Mouse (Mus musculus) brain, embryonic 14.5 days (tissue): ENCODE data around the gene Nod1. TPM values are rescaled to one million over a fixed set of nuclear protein-coding genes. Genes with fewer than 3 reads are reported as not detected.
A peak's percentile ranks its signal among the peaks of the same experiment; 100 is the strongest.

Experiments used
- DNase-seq: peaks from one replicate; pipeline ENCODE4 v3.0.0-alpha.2; 2011; ENCODE audit warnings: low read depth
- CTCF ChIP-seq: fragments of 200-500 bp; IDR thresholded peaks from 2 replicates; pipeline ENCODE4 v1.5.1; 2012; ENCODE audit warnings: inconsistent platforms, mild to moderate bottlenecking, moderate library complexity, borderline replicate concordance; ENCODE audit not compliant: insufficient read depth, insufficient read length; ENCODE audit errors: extremely low read depth
- POLR2A ChIP-seq: fragments of 200-500 bp; IDR thresholded peaks from 2 replicates; pipeline ENCODE4 v1.6.1; 2012; ENCODE audit warnings: mild to moderate bottlenecking, inconsistent platforms, borderline replicate concordance; ENCODE audit not compliant: poor library complexity, insufficient read depth, insufficient read length, severe bottlenecking; ENCODE audit errors: extremely low read depth
- polyA plus RNA-seq: library from polyadenylated mRNA; depleted of rRNA; stranded (reverse); fragments of >200 nt; gene quantifications from 2 replicates; pipeline ENCODE4 v1.2.3, GENCODE M21; 2012; rRNA removed

The Nod1 gene
- 3.3 and 3.9 TPM in 2 replicates for polyA plus RNA-seq

DNA sequence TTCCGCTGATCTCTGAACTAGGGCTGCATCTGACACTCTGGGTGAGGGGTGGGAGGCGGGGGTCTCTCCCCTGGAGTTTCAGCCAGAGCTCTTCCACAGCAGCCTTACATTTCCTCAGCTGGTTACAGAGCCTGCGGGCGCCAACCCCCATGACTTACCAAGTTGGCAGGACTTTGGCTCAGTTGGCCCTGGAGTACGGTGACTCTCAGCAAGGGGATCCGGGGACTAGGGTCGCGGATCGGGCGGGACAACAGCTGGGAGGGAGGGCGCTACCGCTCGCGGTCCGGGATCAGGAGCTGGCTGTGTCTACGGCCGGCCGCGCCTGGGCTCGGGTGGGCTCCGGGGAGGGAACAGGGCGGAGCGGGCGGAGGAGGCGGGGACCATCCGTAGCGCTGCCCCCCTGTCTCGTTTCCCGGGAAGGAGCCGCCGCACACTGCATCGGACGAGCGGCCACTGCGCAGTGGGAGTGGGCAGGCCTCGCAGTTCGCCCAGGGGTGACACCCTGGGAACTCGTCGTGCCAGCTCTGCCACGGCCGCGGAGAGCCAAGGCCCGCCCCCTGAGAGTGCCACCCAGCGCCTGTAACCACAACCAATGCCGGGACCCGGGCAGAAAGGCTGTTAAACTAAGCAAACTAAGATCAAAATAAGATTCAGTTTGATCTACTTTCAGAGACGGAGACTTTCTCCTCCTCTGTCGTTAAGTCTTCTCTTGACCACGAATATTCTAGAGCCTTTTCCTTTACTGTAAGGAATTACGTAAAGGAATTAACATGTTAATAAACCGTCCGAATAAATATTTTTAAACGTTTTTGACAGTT, at the start of gene Nod1:
Gene Nod1, minus strand, starts transcription at position 502 of the 818 bp plus-strand sequence.
- no peak for TF ChIP-seq POLR2A
- TF ChIP-seq CTCF: no peak
- peak; percentile 65 for DNase-seq

DNA sequence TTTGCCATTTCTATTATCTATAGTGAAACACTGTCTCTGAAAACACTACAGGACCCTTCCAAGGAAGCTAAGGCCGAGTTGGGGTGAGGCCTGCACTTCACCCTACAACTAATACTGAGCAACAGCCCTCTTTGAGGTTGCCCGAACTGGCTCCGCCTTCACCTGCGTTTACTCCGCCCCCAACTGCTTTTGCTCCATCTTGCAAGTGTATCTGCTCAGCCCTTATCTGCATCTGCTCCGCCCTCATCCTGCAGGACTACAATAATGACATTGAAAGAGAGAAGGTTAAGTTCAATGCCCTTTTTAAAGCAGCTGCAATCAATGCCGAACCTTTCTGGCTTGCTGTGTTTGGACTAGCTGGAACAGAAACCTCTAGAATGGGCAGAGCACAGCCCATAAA, 49.4 kb upstream of the Nod1 start:
- DNase-seq: no peak
- no peak for TF ChIP-seq POLR2A
- TF ChIP-seq CTCF: no peak

DNA sequence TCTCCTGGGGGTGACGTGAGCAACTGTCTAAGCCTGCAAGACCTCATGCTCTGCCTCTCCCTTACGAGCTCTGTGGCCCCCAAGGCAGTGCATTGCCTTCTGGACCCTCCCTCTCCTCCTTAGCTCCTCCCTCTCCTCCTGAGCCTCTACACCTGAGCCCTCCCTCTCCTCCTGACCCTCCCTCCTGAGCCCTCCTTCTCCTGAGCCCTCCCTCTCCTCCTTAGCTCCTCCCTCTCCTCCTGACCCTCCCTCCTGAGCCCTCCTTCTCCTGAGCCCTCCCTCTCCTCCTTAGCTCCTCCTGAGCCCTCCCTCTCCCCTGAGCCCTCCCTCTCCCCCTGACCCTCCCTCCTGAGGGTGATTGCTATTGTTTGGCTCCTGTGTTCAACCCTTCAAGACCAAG, 46.0 kb upstream of the Nod1 start:
- no peak for DNase-seq
- no peak for TF ChIP-seq POLR2A
- no peak for TF ChIP-seq CTCF

DNA sequence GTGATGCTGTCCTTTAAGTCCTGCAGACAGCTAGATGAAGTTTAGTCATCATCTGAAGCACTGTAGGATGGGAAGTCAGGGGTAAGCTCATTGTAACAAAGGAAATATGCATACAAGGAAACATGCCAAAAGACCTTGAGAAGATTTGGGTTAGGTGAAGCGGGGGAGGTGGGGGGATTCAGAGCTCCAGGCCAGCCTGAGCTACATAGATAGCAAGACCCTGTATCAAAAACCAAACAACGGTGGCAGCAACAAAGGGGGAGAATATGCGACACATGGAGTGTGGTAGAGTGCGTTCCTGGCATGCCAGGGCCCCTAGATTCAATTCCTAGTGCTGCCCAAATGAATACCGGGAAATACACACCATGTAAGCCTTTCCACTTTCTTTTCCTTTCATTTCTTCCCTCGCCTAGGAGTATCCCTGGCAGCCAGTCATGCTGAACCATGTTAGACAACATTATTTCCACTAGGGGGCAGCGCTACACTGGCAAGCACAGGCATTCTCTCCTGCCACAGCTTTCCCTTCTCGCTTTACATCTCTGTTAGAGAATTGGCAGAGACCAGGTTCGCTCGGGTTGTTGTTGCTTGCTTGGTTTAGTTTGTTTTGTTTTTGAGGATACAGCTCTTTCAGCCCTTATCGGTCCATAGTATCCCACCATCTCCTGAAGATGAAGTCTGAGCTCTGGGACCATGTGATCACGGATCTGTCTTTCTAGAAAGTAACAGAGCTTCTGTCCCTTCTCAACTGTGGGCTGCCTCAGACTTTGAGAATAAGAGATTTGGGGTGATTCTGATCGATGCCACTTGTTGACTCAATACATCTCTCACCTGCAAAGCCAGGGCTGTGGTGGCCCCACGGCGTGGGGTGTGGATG, 44.5 kb upstream of the Nod1 start:
- DNase-seq: peak; percentile 93
- peak; percentile 88 for TF ChIP-seq CTCF
- TF ChIP-seq POLR2A: no peak

DNA sequence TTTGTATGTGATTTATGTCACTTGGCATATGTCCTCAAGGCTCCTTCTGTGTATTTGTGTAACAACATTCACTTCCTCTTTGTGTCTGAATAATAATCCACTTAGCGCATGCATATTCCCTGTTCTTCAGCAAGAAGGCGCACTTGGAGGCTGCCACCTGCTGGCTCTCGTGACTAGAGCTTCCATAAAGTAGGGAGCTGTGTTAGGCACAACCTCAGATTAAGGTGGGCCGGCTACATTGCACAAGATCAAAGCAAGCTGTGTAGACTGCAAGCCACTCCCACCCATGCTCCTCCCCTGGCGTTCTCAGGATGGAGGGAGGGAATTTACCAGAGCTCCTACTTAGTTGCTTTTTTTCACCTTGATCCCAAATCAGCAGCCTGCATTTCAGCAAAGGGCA, 43.8 kb upstream of the Nod1 start:
- peak; percentile 78 for DNase-seq
- no peak for TF ChIP-seq POLR2A
- peak; percentile 57; the same call in 1 of the 2 replicates for TF ChIP-seq CTCF

DNA sequence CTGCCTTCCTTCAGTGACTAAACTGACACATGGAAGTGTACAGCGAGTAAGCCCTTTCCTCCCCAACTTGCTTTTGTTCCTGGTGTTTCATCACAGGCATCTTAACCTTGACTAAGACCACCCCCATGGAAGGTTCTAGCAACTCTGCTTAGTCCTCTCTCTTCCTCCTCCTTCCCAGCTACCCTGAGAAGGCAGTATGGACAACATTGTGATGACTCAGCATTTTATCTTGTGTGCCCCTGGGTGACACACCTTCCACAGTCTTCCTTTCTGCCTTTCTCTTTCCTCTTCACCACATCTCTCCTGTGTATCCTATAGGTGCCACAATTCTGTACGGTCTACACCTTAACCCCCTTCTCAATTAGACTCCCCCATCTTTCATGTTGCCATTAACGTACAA, 41.8 kb upstream of the Nod1 start:
- no peak for TF ChIP-seq CTCF
- no peak for TF ChIP-seq POLR2A
- no peak for DNase-seq

DNA sequence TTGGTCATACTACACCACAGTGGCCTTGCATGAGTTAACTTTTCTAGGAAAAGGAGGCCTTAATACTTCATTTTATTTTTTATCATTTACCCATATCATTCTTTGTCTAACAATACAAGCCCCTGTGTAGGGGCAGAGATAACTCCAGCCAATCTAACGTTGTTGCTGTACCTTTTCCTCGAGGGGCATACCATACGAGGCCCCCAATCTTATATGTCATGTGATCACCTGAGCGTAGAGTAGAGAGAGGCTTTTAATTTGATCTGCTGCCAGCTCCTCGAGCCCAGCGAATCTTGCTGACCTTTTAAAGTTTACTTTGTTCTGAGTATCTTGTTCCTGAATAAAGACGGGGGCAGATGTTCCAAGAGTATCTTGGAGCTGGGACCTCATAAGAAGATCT, 40.1 kb upstream of the Nod1 start:
- TF ChIP-seq POLR2A (no peak), CTCF (no peak)
- no peak for DNase-seq

DNA sequence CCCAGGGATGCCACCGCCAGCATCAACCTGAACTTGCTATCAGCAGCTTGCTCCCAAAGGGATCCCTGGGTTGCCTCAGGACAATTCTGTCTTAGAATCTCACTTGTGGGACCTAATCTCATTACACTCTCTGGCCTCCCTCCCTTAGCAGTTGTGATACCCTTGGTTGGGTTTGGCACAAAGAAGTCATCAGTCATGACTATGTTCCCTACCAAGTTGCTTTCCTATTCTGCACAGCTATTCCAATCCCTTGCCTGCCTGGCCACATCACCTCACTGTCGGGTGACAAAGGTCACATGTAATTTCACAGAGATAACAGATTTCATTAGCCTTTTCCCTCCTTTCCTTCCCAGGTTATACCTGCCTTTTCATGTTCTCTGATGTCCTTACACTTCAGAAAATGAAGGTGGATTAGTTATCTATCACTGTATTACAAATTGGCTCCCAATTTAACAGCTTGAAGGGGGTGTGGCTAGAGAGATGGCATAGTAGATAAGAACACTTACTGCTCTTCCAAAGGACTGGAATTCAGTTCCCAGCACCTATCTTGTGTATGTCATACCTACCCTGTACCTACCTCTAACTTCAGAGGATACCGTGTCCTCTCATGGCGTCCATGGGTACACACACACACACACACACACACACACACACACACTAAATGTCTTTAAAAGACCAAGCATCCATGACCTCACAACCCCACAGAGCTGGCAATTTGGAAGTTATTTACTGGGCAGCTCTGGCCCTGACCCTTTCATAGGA, 38.1 kb upstream of the Nod1 start:
- peak; percentile 16 for DNase-seq
- TF ChIP-seq POLR2A (no peak), CTCF (no peak)

DNA sequence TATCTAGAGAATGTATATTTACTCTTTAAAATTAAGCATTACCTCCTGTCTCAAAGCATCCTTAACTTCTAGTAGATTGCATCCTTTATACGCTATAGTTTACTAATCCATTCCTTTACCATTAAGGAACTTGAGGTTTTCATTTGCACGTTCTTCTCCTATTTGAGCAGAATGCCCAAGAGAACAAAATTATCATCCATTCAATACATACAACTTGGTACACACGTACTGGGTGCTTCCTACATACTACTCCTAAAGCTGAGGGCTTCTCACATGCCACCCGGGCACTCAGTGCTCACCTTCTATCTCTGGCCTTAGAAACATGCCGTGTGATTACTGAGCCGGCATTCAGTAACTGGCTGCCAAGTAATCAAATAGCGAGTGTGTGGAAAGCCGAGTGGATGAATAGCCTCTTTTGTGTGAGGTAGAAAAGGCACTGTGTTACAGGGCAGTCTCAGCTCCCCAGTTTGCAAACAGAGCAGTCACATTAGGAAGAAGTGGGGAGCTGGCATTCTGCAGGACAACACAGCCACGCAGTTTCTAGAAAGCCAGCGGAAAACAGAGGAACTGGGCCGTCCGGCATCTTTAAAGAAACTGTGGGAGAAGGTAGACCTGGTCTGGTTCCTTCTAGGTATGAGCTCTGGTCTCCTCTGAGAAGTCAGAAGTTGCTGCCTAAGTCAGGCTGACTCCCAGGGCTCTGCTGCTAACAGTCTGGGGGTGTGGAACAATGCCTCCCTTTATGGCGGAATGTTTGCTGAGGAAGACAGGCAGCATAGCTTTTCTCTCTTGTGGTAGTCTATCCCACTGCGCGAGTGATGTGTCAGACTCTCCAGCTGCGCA, 37.2 kb upstream of the Nod1 start:
- DNase-seq: peak; percentile 86
- TF ChIP-seq CTCF (no peak), POLR2A (no peak)

DNA sequence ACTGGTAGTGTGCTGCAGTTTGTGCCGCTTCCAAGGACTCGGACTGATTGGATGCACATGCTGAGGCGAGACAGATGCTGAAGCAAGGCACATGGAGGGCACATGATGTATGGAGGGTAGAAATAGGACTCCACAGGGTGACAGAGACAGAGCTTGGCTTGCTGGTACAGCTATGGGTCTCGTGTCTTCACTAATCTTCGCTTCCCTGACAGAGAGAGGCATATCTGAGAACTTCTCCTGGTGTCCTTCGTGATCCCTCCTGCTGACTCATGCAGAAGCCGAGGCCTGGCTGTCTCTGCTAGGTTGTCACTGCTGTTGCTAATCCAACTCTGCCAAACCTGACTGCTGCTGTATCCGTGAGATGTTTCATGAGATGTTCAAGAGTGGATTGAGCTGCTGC, 36.0 kb upstream of the Nod1 start:
- TF ChIP-seq POLR2A (no peak), CTCF (no peak)
- DNase-seq: no peak

DNA sequence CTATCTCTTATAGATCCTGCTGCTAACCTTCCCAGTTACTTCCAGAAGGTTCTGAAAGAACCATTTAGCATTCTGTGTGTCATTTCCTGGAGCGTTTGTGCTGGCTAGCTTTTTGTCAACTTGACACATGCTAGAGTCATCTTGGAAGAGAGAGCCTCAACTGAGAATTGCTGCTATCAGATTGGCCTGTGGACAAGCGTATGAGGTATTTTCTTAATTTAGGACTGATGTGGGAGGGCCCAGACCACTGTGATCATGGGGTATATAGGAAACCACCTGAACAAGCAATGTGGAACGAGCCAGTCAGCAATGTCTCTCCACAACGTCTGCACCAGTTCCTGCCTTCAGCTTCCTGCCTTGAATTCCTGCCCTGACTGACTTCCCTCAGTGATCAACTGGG, 31.1 kb upstream of the Nod1 start:
- no peak for TF ChIP-seq CTCF
- DNase-seq: no peak

DNA sequence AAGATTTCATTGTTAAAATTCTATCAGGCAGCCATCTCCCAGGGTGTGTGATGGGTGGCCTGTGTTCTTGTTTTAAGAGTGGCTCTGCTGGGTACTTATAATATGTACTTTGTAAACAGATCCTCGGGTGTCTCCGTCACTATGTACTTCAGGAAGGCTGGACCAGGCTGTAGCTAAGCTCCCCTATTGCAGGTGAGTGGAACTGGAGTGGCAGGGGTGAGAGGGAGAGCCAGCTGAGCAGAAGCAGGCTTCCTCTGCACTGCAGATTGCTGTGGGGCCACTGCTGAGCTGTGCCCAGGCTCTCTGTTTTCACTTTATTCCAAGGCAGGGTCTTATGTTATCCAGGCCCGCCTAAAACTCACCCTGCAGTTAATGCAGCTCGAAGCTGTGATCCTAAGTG, 30.0 kb upstream of the Nod1 start:
- TF ChIP-seq POLR2A (no peak), CTCF (no peak)
- DNase-seq: no peak
